Mouse (Mus musculus): ENCODE data around the gene Nr1d1.
A peak's percentile ranks its signal among the peaks of the same experiment; 100 is the strongest.

Gene Nr1d1

GRCm38 (mm10) chr11:98787691-98788090 is 12.6 kb upstream of the Nr1d1 start:
- no peak for DNase-seq

DNA sequence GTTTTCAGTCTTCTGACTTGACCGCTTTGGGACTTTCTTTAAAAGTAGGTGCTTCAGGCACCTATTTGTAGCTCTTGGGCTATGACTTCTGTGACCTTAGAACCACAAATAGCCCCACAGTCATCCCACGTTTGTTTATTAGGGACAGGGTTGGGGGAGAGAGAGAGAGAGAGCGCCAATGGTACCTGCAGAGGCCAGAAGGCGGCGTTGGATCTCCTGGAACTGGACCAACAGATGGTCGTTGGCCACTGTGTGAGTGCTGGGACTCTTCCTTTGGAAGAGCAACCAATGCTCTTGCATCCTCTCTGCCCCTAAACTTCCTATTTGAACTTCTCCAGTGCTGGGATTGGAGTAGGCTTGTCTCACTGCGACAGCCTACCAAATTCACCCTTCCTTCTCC is 12.1 kb upstream of the Nr1d1 start:
- no peak for DNase-seq

- peak; percentile 100 for DNase-seq
These were observed 11.5 kb upstream of the Nr1d1 start for GRCm38 (mm10) chr11:98786359-98787214.

GRCm38 (mm10) chr11:98785772-98786281 is 10.7 kb upstream of the Nr1d1 start:
- peak; percentile 89 for DNase-seq

DNA sequence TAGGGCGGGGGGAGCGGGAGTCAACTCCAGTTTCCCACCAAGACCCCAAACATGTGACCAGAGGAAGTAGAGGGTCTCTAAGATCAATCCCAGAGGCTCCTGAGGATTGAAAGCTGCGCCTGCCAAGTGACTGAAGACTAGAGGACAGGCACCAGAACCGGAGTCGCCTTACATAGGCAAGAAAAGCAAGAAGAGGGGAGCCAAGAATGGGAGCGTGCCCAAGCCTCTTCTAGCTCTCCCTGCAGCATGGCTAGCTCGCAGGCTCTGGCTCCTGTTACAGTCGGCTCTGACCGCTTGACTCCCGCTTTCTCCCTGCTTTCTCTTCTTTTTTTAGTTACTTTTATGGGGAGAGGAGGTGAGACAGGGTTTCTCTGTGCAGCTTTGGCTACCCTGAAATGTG is 10.1 kb upstream of the Nr1d1 start:
- no peak for DNase-seq

- DNase-seq = no peak
These were observed 9.0 kb upstream of the Nr1d1 start for GRCm38 (mm10) chr11:98784139-98784538.

GRCm38 (mm10) chr11:98783236-98783696 is 8.1 kb upstream of the Nr1d1 start:
- peak; percentile 100 for DNase-seq

DNA sequence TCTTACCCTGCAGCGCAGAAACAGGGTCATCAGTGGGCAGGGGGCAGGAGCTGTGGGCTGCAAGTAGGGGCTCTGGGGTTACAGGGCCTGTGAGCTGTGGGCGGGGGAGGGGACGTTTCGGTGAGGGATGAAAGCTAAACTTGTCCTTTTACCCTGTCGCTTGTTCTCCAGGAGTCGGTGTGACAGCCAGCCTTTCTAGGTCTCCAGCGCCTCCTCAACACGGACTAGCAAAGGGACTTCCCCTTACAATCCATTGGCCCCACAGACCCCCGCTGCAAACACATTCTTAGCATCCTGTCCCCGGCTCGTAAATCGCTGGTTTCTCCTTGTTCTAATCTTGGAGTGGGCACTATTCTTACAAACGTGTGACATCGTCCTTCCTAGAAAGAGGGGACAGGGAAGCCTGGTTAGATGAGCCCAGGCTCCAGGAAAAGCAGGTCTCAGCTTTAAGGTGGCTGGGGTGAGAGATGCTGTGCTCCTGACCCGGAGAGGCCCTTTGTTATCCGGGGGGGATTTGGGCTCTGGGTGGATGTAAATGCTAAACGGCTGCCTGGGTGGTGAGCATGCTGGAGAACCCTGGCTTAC is 7.6 kb upstream of the Nr1d1 start:
- DNase-seq = no peak

GRCm38 (mm10) chr11:98781851-98782512 is 6.8 kb upstream of the Nr1d1 start:
- peak; percentile 63 for DNase-seq

GRCm38 (mm10) chr11:98777888-98778287 is 2.8 kb upstream of the Nr1d1 start:
- DNase-seq = no peak

GRCm38 (mm10) chr11:98776843-98777590 is 1.9 kb upstream of the Nr1d1 start:
- DNase-seq = peak; percentile 92

DNA sequence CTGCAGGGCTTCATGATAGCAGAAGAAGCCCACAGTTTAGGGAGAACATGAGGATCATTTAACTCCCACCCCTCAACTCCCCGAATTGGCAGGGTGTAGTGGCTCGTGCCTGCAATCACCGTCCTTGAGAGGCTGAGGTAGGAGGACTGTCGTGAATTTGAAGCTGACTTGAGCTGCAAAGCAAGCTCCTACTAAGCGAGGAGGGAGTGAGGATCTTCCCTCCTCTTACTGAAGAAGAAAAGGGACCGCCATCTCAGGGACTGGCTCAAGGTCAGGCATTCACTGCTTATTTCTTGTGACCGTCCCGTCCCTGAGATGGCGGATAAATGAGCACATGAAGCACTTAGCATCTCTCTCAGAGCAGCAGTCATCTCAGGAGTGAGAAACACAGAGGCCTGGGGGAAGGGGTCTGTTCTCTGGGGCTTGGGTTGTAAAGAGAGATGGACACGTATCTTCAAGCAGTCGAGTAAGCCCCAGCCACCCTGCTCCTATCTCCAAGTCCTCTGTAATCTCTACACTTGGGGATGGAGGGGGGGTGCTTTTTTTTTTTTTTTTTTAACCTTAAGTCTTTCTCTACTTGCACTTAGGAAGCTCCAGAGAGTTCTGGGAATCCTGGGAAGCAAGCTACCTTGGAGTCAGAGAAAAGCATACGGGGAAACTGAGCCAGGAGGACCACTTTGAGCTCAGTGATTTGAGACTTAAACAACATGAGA is 1.1 kb upstream of the Nr1d1 start:
- no peak for DNase-seq

GRCm38 (mm10) chr11:98775348-98776051 is 367 bp upstream of the Nr1d1 start:
- DNase-seq = peak; percentile 100

DNA sequence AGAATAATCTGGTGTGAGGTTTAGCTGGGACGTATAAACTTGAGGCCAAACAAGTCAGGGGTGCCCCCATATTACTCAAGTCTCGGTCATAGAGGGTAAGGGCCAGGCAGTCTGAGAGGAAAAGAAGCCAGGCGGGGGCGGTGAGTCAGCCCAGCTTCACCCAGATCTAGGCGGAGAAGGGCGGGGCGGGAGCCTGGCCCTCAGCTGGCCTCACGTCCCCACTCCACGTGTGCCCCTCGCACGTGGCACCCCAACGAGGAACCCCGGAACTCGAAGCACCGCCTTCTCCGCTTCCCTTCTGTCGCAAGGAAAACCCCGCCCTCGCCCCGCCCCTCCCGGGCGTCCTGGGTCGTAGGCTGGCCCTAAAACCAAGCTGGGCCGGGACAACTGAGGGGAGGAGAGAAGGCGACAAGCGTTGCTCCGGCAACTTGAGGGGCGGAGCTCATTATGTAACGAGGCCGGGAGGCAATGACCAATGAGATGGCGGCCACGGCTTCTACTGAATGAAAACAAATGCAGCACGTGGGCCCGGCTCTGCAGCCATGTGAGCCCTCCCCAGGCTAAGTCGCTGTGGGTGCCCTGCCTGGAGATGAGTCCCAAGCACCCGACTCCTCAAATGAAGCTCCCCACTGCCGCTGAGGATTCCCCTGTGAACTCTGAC is 1.4 kb downstream of the Nr1d1 start:
- DNase-seq = peak; percentile 100

DNA sequence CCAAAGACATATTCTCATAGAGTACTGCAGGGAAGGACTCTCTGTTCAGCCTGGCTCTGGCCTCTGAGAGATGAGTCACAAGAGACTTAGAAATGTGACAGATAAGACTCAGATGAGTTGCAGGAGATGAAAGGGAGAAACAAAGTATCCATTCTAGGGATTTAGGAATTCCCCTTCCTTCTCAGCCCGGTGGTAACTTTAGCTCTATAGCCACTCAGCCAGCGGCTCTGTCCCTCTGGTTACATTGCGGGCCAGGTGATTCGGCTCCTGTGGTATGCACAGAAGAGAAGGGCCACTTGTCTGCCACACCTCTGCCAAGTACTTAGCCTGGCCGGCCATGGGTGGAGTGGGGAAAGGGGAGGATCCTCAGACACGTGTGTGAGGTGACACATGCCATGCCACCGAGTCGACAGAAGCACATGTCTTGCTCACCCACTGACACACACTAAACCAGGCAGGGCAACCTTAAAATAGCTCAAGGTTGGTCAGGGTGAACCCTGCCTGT is 2.4 kb downstream of the Nr1d1 start:
- peak; percentile 91 for DNase-seq

DNA sequence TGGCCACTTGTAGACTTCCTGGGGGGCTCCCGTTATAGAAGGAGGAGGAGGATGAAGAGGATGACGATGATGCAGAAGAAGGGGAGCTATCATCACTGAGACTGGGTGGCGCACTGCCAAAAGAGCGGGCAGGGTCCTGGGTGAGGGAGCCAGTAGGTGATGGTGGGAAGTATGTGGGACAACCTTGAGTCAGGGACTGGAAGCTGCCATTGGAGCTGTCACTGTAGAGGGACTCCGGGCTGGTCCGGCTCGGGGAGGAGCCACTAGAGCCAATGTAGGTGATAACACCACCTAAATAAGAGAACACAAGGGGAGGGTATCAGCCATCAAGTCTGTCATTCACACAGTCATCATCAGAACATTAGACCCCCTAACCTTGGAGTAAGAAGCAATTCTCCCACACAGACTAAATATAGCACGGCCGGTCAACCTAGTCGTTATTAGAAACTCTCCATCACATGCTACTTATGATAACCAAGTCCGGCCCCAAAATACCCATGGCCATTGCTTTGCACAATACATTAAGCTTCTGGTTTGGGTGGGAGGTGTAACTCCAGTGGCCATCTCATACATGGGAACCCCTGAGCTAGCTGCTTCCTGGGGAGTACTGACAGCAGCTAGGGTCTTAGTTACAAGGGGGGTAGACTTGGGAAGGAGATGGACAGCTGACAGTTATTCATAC is 3.1 kb downstream of the Nr1d1 start:
- no peak for DNase-seq

DNA sequence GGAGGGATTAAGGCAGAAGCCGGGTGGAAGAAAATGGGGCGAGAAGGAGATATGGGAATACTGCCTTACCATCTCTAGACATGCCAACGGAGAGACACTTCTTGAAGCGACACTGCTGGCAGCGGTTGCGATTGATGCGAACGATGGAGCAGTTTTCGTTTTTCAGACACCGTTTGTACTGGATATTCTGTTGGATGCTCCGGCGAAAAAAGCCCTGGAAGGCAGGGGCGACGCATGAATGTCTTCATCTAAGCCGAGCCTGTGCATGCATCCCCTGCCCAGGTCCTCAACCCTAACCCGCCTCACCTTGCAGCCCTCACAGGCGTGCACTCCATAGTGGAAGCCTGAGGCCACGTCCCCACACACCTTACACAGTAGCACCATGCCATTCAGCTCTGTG is 4.0 kb downstream of the Nr1d1 start:
- no peak for DNase-seq

DNA sequence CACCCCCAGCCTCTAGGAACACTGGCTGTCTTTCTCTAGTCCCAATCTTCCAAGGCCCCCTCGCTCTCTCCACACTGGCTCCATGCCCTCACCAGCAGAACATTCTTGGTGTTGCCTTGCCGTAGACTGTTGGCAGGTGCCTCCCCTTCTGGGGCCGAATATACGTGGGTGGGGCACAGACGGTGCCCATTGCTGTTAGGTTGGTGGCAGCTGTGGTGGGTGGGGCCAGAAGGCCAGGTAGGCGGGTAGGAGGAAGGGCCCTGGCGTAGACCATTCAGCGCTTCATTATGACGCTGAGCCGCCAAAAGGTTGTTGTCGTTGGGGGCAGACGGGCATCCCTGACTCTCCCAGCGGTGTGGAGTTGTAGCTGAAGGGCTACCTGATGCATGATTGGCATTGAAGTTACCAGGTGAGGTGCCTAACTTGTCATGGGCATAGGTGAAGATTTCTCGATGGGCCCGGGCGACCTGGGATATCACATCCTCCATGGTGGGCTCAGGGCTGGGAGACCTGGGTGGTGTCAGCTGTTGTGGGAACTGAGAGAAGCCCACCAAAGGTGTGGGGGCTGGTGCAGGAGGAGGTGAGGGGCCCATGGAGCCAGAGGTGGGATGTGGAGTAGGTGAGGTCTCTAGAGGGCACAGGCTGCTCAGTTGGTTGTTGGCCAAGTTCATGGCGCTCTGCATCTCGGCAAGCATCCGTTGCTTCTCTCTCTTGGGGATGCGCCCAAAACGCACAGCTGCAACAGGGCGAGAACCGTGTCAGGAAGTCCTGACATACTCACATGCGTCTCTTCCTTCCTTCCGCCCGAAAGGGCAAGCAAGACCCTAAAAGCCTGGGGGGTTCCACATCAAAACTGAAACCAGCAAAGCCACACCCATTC is 4.8 kb downstream of the Nr1d1 start:
- DNase-seq = peak; percentile 52

Measured in kidney, adult 9 months (tissue).